Mouse (Mus musculus): ENCODE results near the gene Tulp3.
A peak's percentile ranks its signal among the peaks of the same experiment; 100 is the strongest.
"Not testable (repeated sequence)": the region's sequence is repeated elsewhere in the genome, so short reads cannot be mapped to it uniquely, and the experiment has no call there.

Tulp3 gene

GRCm38 (mm10) chr6:128355726-128356416 is at the start of gene Tulp3:
Gene Tulp3, minus strand, starts transcription at chr6:128355851.
- peak; percentile 84 for DNase-seq (ENCODE audit: low spot score)

- DNase-seq (ENCODE audit: low spot score) = no peak
These were observed 49.1 kb upstream of the Tulp3 start for GRCm38 (mm10) chr6:128404708-128405107.

- DNase-seq (ENCODE audit: low spot score) = no peak
These were observed 44.0 kb upstream of the Tulp3 start for GRCm38 (mm10) chr6:128399421-128400185.

- DNase-seq (ENCODE audit: low spot score) = no peak
These were observed 43.3 kb upstream of the Tulp3 start, which contains the start of gene Nrip2 for GRCm38 (mm10) chr6:128398996-128399395. Gene Nrip2, plus strand, starts transcription at chr6:128399296.

GRCm38 (mm10) chr6:128397574-128398261 is 42.1 kb upstream of the Tulp3 start:
- no peak for DNase-seq (ENCODE audit: low spot score)

- no peak for DNase-seq (ENCODE audit: low spot score)
These were observed 35.0 kb upstream of the Tulp3 start for GRCm38 (mm10) chr6:128390683-128391082.

- DNase-seq (ENCODE audit: low spot score) = no peak
These were observed 33.5 kb upstream of the Tulp3 start for GRCm38 (mm10) chr6:128389185-128389584.

GRCm38 (mm10) chr6:128385026-128385425 is 29.4 kb upstream of the Tulp3 start:
- no peak for DNase-seq (ENCODE audit: low spot score)

GRCm38 (mm10) chr6:128383752-128384151 is 28.1 kb upstream of the Tulp3 start:
- no peak for DNase-seq (ENCODE audit: low spot score)

GRCm38 (mm10) chr6:128381254-128381653 is 25.6 kb upstream of the Tulp3 start:
- no peak for DNase-seq (ENCODE audit: low spot score)

GRCm38 (mm10) chr6:128380594-128381167 is 25.0 kb upstream of the Tulp3 start:
- DNase-seq (ENCODE audit: low spot score) = not testable (repeated sequence)

- no peak for DNase-seq (ENCODE audit: low spot score)
These were observed 24.0 kb upstream of the Tulp3 start for GRCm38 (mm10) chr6:128379636-128380035.

GRCm38 (mm10) chr6:128376371-128377085 is 20.9 kb upstream of the Tulp3 start:
- no peak for DNase-seq (ENCODE audit: low spot score)

- no peak for DNase-seq (ENCODE audit: low spot score)
These were observed 19.5 kb upstream of the Tulp3 start, which contains the start of the genes Tex52 and Gm44596 for GRCm38 (mm10) chr6:128375192-128375591. Gene Tex52, plus strand, starts transcription at chr6:128375456. Gene Gm44596, plus strand, starts transcription at chr6:128375503.

- DNase-seq (ENCODE audit: low spot score) = no peak
These were observed 14.4 kb upstream of the Tulp3 start for GRCm38 (mm10) chr6:128370040-128370439.

- no peak for DNase-seq (ENCODE audit: low spot score)
These were observed 10.8 kb upstream of the Tulp3 start for GRCm38 (mm10) chr6:128366466-128366865.

- no peak for DNase-seq (ENCODE audit: low spot score)
These were observed 9.1 kb upstream of the Tulp3 start for GRCm38 (mm10) chr6:128364721-128365120.

- DNase-seq (ENCODE audit: low spot score) = no peak
These were observed 7.6 kb upstream of the Tulp3 start for GRCm38 (mm10) chr6:128363007-128363825.

- DNase-seq (ENCODE audit: low spot score) = peak; percentile 74
These were observed 6.8 kb upstream of the Tulp3 start, which contains the start of the genes Rhno1 and Foxm1 for GRCm38 (mm10) chr6:128362381-128363006. Gene Rhno1, minus strand, starts transcription at chr6:128362911. Gene Foxm1, plus strand, starts transcription at chr6:128362967.

GRCm38 (mm10) chr6:128361901-128362300 is 6.2 kb upstream of the Tulp3 start:
- no peak for DNase-seq (ENCODE audit: low spot score)
